Mouse (Mus musculus) heart, embryonic 12.5 days (tissue): ENCODE measurements around the gene Ing1. TPM values are rescaled to one million over a fixed set of nuclear protein-coding genes. Genes with fewer than 3 reads are reported as not detected.

ENCODE experiments used
- ATAC-seq: fragments of 200-750 bp; cut with Nextera tagmentation; 2 replicates; pipeline ENCODE4 v1.8.0; 2017; ENCODE audit warnings: moderate TSS enrichment, moderate library complexity; ENCODE audit not compliant: insufficient number of reproducible peaks, low FRiP score
- H3K27ac ChIP-seq: fragments of 300-500 bp; sonication (generic); 2 replicates; pipeline ENCODE4 v1.5.1; 2016; ENCODE audit warnings: mild to moderate bottlenecking, moderate library complexity; ENCODE audit not compliant: poor library complexity, severe bottlenecking
- H3K27me3 ChIP-seq: fragments of 300-500 bp; sonication (generic); replicated peaks from 2 replicates; pipeline ENCODE4 v1.6.1; 2016; ENCODE audit warnings: mild to moderate bottlenecking, moderate library complexity
- H3K36me3 ChIP-seq: fragments of 300-500 bp; sonication (generic); 2 replicates; pipeline ENCODE4 v1.6.1; 2016; ENCODE audit warnings: mild to moderate bottlenecking, moderate library complexity
- H3K4me1 ChIP-seq: fragments of 300-500 bp; sonication (generic); replicated peaks from 2 replicates; pipeline ENCODE4 v1.6.1; 2016; ENCODE audit warnings: mild to moderate bottlenecking
- H3K4me2 ChIP-seq: fragments of 300-500 bp; sonication (generic); 2 replicates; pipeline ENCODE4 v1.6.1; 2016; ENCODE audit warnings: mild to moderate bottlenecking, moderate library complexity
- H3K4me3 ChIP-seq: fragments of 300-500 bp; sonication (generic); 2 replicates; pipeline ENCODE4 v1.5.1; 2016; ENCODE audit warnings: mild to moderate bottlenecking
- H3K9ac ChIP-seq: fragments of 300-500 bp; sonication (generic); 2 replicates; pipeline ENCODE4 v1.6.1; 2016; ENCODE audit warnings: mild to moderate bottlenecking, moderate library complexity
- H3K9me3 ChIP-seq: fragments of 300-500 bp; sonication (generic); replicated peaks from 2 replicates; pipeline ENCODE4 v1.6.1; 2016; ENCODE audit warnings: mild to moderate bottlenecking, moderate library complexity
- WGBS: fragments of 180-500 bp; shearing (Covaris S2); methylation state at CpG from one replicate; pipeline ENCODE4 v1.1.7; 2016; 5-methylcytosine and 5-hydroxymethylcytosine counted together
- polyA plus RNA-seq: library from polyadenylated mRNA; unstranded; fragments of >200 nt; fragmentation: Nextera tagmentation; extraction: Ambion mirVana; gene quantifications from 2 replicates; pipeline ENCODE4 v1.2.1, GENCODE M21; 2016

The Ing1 gene
- 25.2 and 26.5 TPM in 2 replicates for polyA plus RNA-seq

DNA sequence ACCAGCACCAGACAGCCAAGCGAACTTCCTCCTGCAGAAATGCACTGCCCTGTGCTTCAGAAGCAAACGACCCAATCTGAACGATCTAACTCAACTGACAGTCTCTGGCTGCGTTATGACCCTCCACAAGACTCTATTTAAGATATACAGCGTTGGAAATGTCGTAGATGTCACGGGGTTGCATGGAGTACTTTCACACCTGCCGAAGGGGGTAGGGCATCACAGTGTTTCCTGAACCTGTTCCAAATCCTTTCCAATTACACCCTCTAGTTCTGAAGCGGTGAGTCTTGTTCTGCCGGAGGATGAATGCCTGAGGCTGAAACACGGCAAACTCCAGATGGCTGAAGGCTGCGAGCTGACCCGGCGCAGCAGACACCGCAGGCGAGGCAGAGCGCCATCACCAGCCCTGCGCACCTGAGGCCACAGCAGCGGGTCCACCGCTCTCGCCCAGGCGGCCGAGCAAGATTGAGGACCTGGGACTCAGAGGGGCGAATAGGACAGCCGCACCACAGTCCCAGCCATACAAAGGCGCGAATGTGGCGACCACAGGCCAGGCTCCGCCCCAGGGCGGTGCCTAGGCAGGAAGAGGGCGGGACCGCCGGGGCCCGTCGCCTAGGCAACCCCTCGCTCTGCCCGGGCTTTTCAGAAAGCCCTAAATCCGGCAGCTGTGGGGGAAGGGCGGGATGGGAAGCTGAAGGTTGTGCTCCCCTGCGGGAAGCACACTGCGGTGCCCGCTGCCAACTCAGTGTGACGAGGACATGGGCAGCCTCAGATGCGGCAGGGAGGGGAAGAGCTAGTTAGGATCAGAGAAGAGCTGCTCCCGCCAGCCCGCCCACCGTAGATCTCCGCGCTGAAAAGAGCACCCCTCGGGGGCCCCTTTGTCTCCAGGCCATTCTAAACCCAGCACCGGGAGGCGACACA is at the start of gene Ing1:
Ing1 (plus strand) TSS at position 773 of the 921 bp plus-strand sequence.
- Histone ChIP-seq H3K4me3 (peak within 1 kb of the TSS; percentile 73), H3K27ac (peak within 1 kb of the TSS; percentile 98), H3K36me3 (no peaks in the 10 kb centered on the region), H3K9me3 (no peaks in the 10 kb centered on the region), H3K4me1 (peaks cover 26% of the 10 kb centered on the region), H3K27me3 (no peaks in the 10 kb centered on the region), H3K9ac (peak within 1 kb of the TSS; percentile 96), H3K4me2 (peak within 1 kb of the TSS; percentile 80)
- peak; percentile 82 for ATAC-seq
- under 1% methylated on average over 52 of the region's 52 CpGs for WGBS

DNA sequence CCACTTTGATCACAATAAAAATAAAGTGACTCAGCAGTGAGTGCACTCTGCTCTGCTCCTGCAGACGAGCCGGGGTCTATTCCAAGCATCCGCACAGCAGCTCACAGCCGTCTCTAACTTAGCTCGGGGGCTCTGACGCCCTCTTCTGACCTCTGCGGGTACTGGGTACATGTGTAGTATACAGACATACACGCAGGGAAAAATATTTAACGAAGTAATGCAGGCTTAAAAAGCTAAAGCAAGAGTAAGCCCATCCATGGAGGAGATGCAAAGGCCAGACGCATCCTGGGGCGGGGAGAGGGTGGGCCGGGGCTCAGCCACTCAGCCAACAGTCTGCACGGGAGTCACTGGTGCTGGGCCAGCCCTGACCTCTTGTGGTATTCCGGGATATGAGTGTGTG is 49.3 kb upstream of the Ing1 start:
- no peak overlapping the region for H3K27ac ChIP-seq
- no peak for ATAC-seq
- WGBS: 83% methylated on average over 14 of the region's 14 CpGs

DNA sequence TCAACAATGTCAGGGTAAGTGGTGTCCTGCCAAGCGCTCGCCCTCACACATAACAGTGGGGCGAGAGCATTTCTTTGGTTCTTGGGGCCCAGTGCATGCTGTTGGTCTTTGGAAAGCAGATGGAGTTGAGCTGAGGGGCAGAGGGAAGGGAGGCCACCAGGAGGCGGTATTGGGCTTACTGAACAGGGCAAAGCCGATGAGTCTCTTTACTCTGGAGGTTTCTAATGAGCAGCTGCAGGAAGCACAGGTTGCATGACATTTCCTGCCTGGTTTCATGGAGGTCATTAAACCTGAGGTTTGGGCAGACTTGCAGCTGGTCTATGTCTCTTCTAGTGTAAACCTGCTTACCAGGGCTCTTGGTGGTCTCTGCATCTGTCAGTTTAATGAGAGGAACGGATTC is 48.6 kb upstream of the Ing1 start:
- no peaks in the 10 kb centered on the region for H3K27me3 ChIP-seq
- no peaks in the 10 kb centered on the region for H3K9me3 ChIP-seq
- no peak overlapping the region for H3K9ac ChIP-seq
- 0 out of 2 replicates have a peak, but pooled peaks cover 4% of the 10 kb centered on the region for H3K4me1 ChIP-seq
- H3K36me3 ChIP-seq: peaks cover 95% of the 10 kb centered on the region
- WGBS: 78% methylated on average over 6 of the region's 6 CpGs
- no peak overlapping the region for H3K4me2 ChIP-seq
- ATAC-seq: no peak
- H3K4me3 ChIP-seq: no peak overlapping the region
- no peak overlapping the region for H3K27ac ChIP-seq

More for the DNA sequence above, 49.3 kb upstream of the Ing1 start:
- Histone ChIP-seq H3K9ac (no peak overlapping the region), H3K27me3 (no peaks in the 10 kb centered on the region), H3K4me1 (0 out of 2 replicates have a peak, but pooled peaks cover 2% of the 10 kb centered on the region), H3K4me2 (no peak overlapping the region), H3K4me3 (no peak overlapping the region), H3K36me3 (peaks cover 91% of the 10 kb centered on the region), H3K9me3 (no peaks in the 10 kb centered on the region)

DNA sequence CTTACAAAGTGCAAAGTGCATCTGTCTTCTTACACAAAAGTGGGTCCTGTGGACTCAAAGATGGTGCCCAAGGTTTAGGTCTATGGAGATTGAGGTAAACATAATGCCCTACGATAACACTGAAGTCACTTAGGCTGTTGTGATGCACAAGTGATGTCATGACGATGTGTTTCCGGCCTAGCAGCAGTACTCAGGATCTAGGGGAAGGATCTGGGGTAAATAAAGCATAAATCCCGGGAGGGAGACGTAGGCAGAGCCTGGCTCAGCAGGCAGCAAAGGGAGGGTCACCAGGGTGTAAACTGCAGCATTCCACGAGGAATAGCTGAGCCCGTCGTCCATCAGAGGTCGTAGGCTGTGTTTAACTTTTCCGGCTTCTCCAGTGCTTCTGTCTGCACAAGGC is 46.5 kb upstream of the Ing1 start:
- H3K4me1 ChIP-seq: 0 out of 2 replicates have a peak, but pooled peaks cover 4% of the 10 kb centered on the region
- 87% methylated on average over 10 of the region's 10 CpGs for WGBS
- H3K27me3 ChIP-seq: no peaks in the 10 kb centered on the region
- H3K27ac ChIP-seq: no peak overlapping the region
- H3K9ac ChIP-seq: no peak overlapping the region
- H3K36me3 ChIP-seq: peaks cover 97% of the 10 kb centered on the region
- no peak overlapping the region for H3K4me2 ChIP-seq
- no peak for ATAC-seq
- H3K4me3 ChIP-seq: no peak overlapping the region
- no peaks in the 10 kb centered on the region for H3K9me3 ChIP-seq

DNA sequence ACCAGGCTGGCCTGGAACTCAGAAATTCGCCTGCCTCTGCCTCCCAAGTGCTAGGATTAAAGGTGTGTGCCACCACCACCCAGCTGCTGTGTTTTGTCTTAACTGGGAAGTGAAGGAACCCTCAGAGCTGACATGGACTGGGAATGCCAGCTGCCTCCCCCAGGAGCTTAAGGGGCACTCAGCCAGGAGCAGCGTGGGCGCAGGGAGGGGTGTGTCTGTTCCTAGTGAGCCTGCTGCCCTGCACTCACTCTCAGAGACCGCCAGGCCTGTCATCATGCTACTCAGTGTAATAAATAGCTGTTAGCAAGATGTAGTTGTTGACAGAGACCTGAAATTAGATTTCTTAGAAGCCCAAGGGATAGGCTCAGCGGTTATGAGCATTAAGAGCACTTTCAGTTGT is 44.4 kb upstream of the Ing1 start:
- 0 out of 2 replicates have a peak, but pooled peaks cover 4% of the 10 kb centered on the region for H3K4me1 ChIP-seq
- no peak for ATAC-seq
- H3K9ac ChIP-seq: no peak overlapping the region; the same call in 1 of the 2 replicates
- H3K27ac ChIP-seq: no peak overlapping the region
- H3K4me2 ChIP-seq: no peak overlapping the region
- H3K36me3 ChIP-seq: peaks cover 96% of the 10 kb centered on the region
- WGBS: 73% methylated on average over 5 of the region's 5 CpGs
- no peaks in the 10 kb centered on the region for H3K27me3 ChIP-seq
- H3K9me3 ChIP-seq: no peaks in the 10 kb centered on the region
- H3K4me3 ChIP-seq: no peak overlapping the region

DNA sequence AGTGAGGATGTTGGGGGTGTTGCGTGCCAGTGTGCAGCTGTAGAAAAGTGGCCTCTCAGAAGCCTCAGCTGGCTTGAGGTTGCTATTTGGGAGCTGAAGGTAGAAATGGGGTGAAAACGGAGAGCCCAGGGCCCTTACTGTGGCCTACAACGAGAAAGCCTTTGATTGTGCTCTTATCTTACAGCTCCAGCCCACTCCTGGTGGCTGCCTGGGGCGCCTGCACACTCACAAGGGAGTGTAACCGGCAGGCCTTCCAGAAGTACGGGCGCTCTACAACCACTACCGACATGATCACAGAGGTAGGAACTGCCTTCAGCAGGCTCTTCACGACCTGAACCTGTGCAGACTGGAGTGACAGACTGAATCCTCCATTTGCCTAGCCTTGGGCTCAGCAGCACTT is 42.7 kb upstream of the Ing1 start:
- ATAC-seq: no peak
- Histone ChIP-seq H3K27ac (no peak overlapping the region), H3K4me2 (no peak overlapping the region), H3K4me1 (0 out of 2 replicates have a peak, but pooled peaks cover 4% of the 10 kb centered on the region), H3K36me3 (peaks cover 96% of the 10 kb centered on the region), H3K9me3 (no peaks in the 10 kb centered on the region), H3K27me3 (no peaks in the 10 kb centered on the region), H3K9ac (no peak overlapping the region), H3K4me3 (no peak overlapping the region)
- WGBS: 74% methylated on average over 9 of the region's 9 CpGs

DNA sequence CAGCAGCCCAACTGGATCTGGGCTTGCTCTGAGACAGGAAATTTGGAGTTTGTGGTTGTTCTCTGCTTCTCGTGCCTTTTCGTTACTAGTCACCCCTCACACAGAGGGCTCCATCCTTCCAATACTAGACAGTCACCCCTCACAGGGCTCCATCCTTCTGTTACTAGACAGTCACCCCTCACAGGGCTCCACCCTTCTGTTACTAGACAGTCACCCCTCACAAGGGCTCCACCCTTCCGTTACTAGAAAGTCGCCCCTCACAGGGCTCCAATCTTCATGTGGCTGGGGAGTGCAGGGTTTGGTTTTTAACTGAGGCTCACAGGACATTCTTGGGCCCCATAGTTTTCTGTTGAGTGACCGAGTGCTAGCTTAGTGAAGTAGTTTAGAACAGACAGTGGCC is 42.1 kb upstream of the Ing1 start:
- H3K9me3 ChIP-seq: no peaks in the 10 kb centered on the region
- WGBS: 90% methylated on average over 5 of the region's 5 CpGs
- H3K36me3 ChIP-seq: peaks cover 95% of the 10 kb centered on the region
- H3K27ac ChIP-seq: no peak overlapping the region
- 0 out of 2 replicates have a peak, but pooled peaks cover 4% of the 10 kb centered on the region for H3K4me1 ChIP-seq
- no peak overlapping the region for H3K9ac ChIP-seq
- no peak; the same call in 1 of the 2 replicates for ATAC-seq
- H3K4me3 ChIP-seq: no peak overlapping the region
- H3K27me3 ChIP-seq: no peaks in the 10 kb centered on the region
- H3K4me2 ChIP-seq: no peak overlapping the region

DNA sequence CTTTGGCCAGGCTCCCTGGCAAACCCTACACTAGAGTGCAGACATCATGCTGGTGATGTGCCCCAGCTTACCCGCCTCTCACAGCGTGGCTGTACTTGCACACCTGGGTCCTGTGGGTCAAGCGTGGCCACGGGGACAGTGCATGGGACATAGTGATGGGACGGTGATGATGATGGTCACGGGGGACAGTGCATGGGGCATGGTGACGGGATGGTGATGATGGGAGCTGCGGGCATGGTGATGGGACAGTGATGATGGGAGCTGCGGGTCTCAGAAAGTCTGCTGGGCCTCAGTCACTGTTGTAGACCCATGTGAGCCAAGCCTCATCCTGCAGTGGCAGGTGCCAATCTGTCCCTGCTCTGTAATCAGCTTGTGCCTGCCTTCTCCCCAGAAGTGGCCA is 39.1 kb upstream of the Ing1 start:
- Histone ChIP-seq H3K36me3 (peaks cover 84% of the 10 kb centered on the region), H3K27me3 (no peaks in the 10 kb centered on the region), H3K4me3 (no peak overlapping the region), H3K27ac (no peak overlapping the region), H3K4me2 (no peak overlapping the region), H3K9me3 (no peaks in the 10 kb centered on the region), H3K9ac (no peak overlapping the region), H3K4me1 (no peaks in the 10 kb centered on the region)
- 93% methylated on average over 9 of the region's 9 CpGs for WGBS
- no peak for ATAC-seq

DNA sequence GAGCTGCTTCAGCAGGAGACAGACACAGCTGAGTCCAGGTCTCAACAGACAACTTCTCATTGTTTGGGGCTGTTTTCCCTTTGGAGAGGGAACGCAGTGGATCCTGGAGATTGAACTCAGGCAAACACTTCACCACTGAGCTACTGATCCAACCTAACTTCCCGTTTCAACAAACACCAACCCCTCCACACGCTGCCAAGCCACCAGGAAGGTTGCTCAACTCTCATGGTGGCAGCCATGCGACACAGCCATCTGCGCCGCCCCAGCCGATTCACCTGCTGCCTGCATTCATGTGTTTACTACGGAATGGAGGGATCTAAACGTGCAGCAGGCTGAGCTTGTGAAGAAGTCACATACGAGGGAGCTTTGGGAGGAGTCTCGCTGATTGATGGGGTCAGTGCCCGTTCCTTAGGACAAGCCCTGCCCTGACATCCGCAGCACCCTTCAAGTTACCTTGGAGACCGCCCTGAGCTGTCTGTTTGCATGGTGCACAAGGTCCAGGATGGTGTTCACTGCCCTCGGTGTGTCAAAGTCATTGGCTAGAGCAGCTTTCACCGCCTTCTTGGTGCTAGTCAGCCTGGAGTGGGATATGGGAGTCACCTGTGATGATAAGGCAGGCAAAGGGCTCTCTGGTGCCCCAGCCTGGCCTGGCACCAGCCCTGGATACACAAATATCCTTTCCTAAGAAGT is 37.9 kb upstream of the Ing1 start:
- Histone ChIP-seq H3K27ac (no peak overlapping the region), H3K27me3 (no peaks in the 10 kb centered on the region)
- WGBS: 80% methylated on average over 16 of the region's 16 CpGs

DNA sequence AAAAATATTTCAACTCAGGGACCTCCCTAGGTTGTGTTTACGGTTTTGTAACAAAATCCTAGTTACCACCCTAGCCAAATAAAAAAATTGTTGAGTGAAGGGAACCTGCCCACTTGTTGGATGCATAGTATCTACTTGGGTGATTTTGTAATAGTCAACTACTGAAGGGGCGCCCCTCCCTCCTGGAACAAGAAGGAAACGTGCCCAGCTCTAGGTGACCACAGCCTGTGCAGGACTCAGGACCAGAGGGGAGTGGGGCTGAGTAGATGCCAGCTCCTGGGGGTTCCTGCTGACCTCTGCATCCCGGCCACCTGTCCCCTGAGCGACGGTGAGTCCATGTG is 37.3 kb upstream of the Ing1 start:
- Histone ChIP-seq H3K27ac (no peak overlapping the region), H3K9ac (no peak overlapping the region), H3K36me3 (peaks cover 76% of the 10 kb centered on the region), H3K4me1 (no peaks in the 10 kb centered on the region), H3K4me3 (no peak overlapping the region), H3K4me2 (no peak overlapping the region), H3K9me3 (no peaks in the 10 kb centered on the region), H3K27me3 (no peaks in the 10 kb centered on the region)
- 85% methylated on average over 6 of the region's 6 CpGs for WGBS
- ATAC-seq: no peak

More for the DNA sequence above, 37.9 kb upstream of the Ing1 start:
- no peak for ATAC-seq
- no peak overlapping the region for H3K4me2 ChIP-seq
- no peaks in the 10 kb centered on the region for H3K4me1 ChIP-seq
- no peak overlapping the region for H3K9ac ChIP-seq
- H3K9me3 ChIP-seq: no peaks in the 10 kb centered on the region
- peaks cover 82% of the 10 kb centered on the region for H3K36me3 ChIP-seq
- H3K4me3 ChIP-seq: no peak overlapping the region

DNA sequence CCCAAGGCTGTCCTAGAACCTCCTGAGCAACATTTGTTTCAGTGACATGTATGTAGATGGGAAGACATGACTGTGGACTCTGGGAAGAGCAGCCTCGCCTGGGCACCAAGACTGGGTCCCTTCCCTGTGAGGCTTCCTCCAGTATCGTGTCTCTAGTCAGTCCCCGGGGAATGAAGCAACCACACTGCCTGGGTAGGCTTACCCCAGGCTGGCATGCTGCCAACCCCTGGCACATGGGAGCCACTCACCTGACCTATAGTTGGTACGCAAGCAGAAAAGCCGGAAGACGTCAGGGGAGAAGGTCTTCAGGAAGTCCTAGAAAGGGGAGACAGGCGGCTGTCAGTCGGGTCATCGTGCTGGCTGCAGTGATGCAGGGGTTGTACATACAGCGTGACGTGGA is 36.7 kb upstream of the Ing1 start:
- Histone ChIP-seq H3K4me1 (no peaks in the 10 kb centered on the region), H3K27ac (no peak overlapping the region), H3K9me3 (no peaks in the 10 kb centered on the region), H3K4me2 (no peak overlapping the region), H3K4me3 (no peak overlapping the region), H3K27me3 (no peaks in the 10 kb centered on the region), H3K36me3 (peaks cover 70% of the 10 kb centered on the region), H3K9ac (no peak overlapping the region)
- WGBS: 91% methylated on average over 11 of the region's 11 CpGs
- ATAC-seq: no peak
